Mouse (Mus musculus) embryonic fibroblast, embryonic 13.5 days (primary cell): ENCODE measurements at regions not wholly inside any gene's neighbourhood (a gene's known extent, or its start where the extent isn't known, plus 50 kb on each side); places are given as distances from the start of the nearest gene placed in this dataset.

Experiments
- CTCF ChIP-seq: IDR thresholded peaks from 2 replicates; pipeline ENCODE4 v1.5.1; 2011; ENCODE audit warnings: mild to moderate bottlenecking, control low read depth, low read length, moderate library complexity, borderline replicate concordance; ENCODE audit not compliant: insufficient read depth
- POLR2A ChIP-seq: IDR thresholded peaks from 2 replicates; pipeline ENCODE4 v1.6.1; 2011; ENCODE audit warnings: low read depth, mild to moderate bottlenecking, control low read depth, low read length, moderate library complexity

- TF ChIP-seq CTCF (no peak), POLR2A (no peak)
Measured at GRCm38 (mm10) chr4:125282154-125282973, 154.7 kb upstream of the Zc3h12a start.
